Mouse (Mus musculus): ENCODE results near the gene Atg4d. TPM values are rescaled to one million over a fixed set of nuclear protein-coding genes. Genes with fewer than 3 reads are reported as not detected.

The Atg4d gene
- 21.4 and 22.7 TPM in 2 replicates for polyA plus RNA-seq (2012)

DNA sequence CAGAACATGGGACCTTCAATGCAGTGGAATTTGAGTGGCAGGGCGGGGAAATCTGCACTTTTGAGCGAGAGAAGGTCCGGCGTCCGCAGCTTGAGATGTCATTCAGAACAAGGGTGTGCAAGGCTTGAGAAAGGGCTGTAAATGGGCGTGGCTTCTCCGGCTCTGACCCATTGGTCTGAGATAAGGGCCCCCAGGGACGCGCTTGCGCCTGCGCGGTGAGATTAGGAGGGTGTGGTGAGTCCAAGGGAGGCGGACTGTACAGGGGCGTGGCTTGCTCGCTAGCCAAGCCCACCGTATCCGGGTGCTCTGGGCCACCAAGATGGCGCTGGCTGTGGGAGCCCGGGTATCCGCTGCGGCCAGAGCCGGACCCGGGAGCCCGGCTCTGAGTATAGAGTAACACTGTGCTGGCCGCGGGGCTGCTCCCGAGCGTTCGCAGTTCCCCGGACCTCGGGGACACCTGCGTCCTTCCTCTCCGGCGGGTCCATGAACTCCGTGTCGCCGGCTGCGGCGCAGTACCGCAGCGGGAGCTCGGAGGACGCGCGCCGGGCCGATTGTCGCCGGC, at the start of gene Atg4d:
Atg4d (plus strand) TSS at position 294 of the 562 bp plus-strand sequence.

DNA sequence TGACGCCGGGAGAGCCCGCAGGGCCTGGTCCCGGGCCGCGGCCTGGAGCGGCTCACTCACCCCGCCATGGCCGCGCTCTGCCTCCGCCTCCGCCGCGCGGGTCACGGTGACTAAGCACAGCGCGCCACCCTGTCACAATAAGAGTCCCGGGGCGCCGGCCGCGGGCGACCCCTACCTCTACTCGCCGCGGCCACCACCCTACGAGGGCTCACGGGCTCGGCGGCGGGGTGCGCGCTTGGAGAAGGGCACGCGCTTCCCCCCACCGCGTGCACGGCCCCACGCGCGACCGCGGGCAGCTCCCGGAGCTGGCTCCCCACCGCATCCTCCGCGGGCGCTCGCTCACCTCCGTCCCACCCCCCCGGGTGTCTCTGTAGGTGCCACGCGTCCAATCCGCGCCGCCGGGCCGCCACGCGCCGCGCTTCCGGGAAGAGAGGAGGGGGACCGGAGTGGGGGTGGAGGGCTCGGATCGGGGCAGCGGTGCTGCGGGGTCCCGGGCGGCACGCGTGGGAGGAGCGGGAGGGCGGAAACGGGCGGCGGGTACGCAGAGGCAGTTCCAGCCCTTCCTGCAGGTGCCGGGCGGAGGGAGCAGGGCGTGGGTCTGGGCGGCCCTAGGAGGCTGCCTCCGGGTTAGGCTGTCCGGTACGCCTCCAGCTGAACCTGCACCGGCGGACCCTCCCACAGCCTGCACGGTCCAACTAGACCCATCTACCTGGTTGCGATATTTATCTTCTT, 26.2 kb upstream of the Atg4d start, which contains the start of gene Keap1:
Keap1 (minus strand) TSS at position 629 of the 732 bp plus-strand sequence.

DNA sequence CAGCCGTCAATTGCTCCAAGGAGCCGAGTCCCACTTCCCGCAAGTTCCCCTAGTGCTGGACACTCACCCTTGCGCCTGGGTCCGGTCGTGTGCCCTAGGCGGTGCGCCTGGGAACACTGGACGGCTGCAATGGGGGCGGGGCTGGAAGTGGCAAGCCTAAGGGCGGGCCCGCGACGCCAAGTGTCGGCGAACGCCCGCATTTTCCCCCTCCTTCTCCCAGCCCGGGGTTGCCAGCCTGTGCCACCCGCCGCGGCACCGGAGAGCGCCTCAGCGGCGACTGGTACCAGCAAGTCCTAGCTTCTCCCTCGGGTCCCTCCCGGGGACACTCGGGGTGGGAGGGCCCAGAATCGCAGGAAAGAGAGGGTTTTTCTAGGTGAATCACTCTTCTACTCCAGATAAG, 16.8 kb upstream of the Atg4d start, which contains the start of gene S1pr5:
S1pr5 (minus strand) TSS at position 118 of the 400 bp plus-strand sequence.

DNA sequence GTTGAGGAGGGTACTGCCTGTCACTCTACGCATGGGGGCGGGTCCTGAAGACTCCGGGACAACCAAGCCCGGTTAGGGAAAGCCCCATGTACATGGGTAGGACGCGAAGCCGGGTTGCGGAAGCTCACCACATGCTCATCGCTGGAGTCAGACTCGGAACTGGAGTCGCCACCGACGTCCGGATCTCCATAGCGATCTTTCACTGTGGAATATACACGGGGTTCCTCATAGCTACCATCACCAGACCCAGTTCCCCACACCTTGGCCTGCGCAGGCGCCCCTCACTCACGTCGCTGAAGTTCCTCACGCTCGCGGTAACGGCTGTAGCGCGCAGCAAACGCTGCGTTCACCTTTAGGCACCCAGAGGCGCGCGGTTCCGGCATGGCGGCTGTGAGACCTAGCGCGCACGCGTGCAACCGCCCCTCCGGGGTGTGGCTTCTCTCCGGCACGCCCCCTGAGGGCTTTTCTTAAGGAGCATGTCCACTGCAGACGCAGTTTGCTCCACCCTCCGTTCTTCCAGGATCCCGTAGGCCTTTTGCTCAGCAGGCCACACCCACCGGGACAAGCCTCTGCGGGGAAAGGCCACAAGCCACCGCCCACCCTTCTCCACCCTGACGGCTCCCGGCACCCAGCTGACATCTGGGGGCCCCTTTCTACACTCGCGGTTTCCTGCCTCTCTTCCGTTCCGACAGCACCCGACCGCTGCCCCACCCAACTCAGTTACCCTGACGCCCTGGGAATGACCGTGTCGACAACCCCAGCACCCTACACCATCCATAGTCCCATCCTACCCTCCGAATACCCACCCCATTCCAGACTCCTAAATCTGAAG, 22.7 kb downstream of the Atg4d start, which contains the start of gene Kri1:
Kri1 (minus strand) TSS at position 399 of the 832 bp plus-strand sequence.

DNA sequence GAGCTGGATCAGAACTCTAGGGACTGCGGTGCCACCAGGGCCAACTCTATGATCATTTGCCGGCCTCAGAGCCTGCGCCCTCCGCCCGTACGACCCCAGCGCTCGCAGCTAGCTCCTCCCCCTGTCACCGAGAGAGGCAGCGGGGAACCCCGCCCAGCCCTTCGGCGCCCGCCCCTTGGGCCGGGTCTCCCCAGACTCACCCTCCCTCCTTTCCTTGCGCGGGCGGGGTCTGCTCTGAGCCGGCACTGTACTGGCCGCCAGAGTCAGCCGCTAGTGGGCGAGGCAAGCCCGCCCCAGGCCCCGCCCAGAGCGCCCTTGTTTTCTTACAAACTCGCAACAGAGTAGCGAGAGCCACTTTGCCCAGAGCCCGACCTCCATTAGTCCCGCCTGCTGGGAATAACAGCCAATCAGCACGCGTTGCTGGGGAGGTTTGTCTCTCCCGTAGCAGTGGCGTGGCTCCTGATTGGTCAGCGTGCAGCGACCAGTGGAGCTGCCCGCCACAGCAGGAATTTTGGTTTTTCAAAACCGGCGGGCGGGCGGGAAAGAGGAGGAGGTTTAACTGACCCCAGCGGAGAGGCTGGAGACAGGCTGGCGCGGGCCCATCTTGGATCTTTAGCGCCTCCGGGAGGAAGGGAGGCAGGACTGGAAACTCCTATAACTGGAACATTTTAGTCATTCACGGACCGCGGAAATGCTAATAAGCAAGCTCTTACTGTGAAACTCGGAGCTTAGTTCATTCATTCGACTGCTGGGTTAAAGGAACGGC, 26.1 kb downstream of the Atg4d start, which contains the start of gene Cdkn2d:
Cdkn2d (minus strand) TSS at position 386 of the 766 bp plus-strand sequence.

DNA sequence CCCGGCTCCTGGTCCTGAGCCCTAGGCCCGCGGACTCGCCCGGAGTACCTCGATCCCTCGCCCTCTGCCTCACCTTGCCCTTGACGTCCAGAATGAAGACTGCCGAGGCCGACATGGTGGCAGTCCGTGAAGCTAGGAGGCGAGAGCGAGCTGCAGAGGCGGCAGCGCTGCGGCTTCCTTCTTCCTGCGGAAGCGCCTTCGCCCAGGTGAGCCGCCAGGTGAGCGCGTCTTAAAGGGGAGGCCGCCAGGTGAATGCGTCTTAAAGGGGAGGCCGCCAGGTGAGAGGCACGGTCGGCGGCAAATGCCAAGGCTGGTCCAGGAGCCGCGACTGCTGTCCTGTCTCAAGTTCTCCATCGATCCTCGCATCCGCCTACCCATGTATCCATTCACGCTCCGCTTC, 47.0 kb downstream of the Atg4d start, which contains the start of gene Ap1m2:
Ap1m2 (minus strand) TSS at position 204 of the 400 bp plus-strand sequence.

DNA sequence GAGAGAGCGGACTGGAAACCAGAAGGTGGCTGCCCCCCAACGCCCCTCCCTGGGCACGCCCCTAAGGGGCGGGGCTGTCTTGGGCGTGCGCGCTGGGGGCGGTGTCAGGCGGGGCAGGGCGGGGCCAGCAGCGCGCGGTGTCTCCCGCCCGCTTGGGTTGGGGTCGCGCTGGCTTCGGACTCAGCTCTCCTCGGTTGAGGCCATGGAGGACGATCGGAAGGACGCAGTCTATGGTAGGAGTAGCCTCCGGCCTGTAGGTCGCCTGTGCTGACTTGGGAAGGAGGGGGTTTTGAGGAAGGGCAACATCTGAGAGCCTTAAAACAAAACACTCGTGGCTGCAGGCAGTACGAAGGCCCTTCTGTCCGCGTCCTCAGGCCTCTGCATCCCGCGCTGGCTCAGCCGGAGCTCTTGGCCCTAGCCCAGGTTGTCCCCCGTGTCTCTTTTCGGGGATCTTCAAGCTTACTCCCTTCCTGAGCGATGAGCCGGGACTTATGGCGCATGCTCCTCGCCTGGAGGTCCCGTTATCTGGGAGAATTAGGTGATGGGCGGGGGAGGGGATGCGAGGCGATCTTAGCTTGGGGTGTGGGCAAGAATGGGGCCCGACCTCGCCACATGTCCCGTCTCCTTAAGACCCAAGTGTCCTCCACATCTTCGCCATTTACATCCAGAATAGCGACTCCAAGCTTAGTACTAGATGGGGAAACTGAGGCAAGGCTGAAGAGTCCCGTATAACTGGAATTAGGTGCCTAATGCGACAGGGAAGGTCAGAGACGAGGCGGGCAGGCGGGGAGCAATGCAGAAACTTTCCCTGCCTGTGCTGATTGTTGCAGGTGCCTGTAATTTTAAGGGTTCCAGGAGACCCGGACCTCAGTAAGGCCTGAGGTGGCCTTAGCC, 55.8 kb downstream of the Atg4d start, which contains the start of gene Slc44a2:
Slc44a2 (plus strand) TSS at position 80 of the 894 bp plus-strand sequence.

Other genes starting within 250 kb of the Atg4d start
- gene Icam1, start 249.3 kb upstream of the Atg4d start, polyA plus RNA-seq (2012), result 23.4 and 36.2 TPM in 2 replicates
- 21.8 and 32.7 TPM in 2 replicates for gene Icam4, start 235.9 kb upstream of the Atg4d start, polyA plus RNA-seq (2012)
- 0.32 and 0.57 TPM in 2 replicates for gene Icam5, start 233.2 kb upstream of the Atg4d start, polyA plus RNA-seq (2012)
- 3.1 and 7.5 TPM in 2 replicates for gene Zglp1, start 198.2 kb upstream of the Atg4d start, polyA plus RNA-seq (2012)
- gene Gm49373, start 192.2 kb upstream of the Atg4d start, polyA plus RNA-seq (2012), result 1.6 and 2.0 TPM in 2 replicates
- 26.8 and 32.5 TPM in 2 replicates for gene Fdx1l, start 191.7 kb upstream of the Atg4d start, polyA plus RNA-seq (2012)
- 283 and 327 TPM in 2 replicates for gene Gm38431, start 173.3 kb upstream of the Atg4d start, polyA plus RNA-seq (2012)
- gene Raver1, start 173.3 kb upstream of the Atg4d start, polyA plus RNA-seq (2012), result 94.4 and 110 TPM in 2 replicates
- 36.6 and 36.8 TPM in 2 replicates for gene Tyk2, start 134.1 kb upstream of the Atg4d start, polyA plus RNA-seq (2012)
- gene Cdc37, start 115.3 kb upstream of the Atg4d start, polyA plus RNA-seq (2012), result 317 and 381 TPM in 2 replicates
- 15.4 and 17.1 TPM in 2 replicates for gene Pde4a, start 99.6 kb upstream of the Atg4d start, polyA plus RNA-seq (2012)
- gene Keap1, start 25.9 kb upstream of the Atg4d start, polyA plus RNA-seq (2012), result 66.5 and 66.9 TPM in 2 replicates
- 0.24 and 0.41 TPM in 2 replicates for gene S1pr5, start 16.9 kb upstream of the Atg4d start, polyA plus RNA-seq (2012)
- gene Kri1, start 22.7 kb downstream of the Atg4d start, polyA plus RNA-seq (2012), result 58.2 and 90.2 TPM in 2 replicates
- 45.6 and 52.9 TPM in 2 replicates for gene Cdkn2d, start 26.1 kb downstream of the Atg4d start, polyA plus RNA-seq (2012)
- gene Ap1m2, start 47.0 kb downstream of the Atg4d start, polyA plus RNA-seq (2012), result 0.10 and 0.13 TPM in 2 replicates
- gene Slc44a2, start 55.4 kb downstream of the Atg4d start, polyA plus RNA-seq (2012), result 121 and 136 TPM in 2 replicates
- gene Ilf3, start 102.6 kb downstream of the Atg4d start, polyA plus RNA-seq (2012), result 145 and 195 TPM in 2 replicates
- gene Qtrt1, start 146.5 kb downstream of the Atg4d start, polyA plus RNA-seq (2012), result 51.4 and 64.1 TPM in 2 replicates
- 450 and 507 TPM in 2 replicates for gene Dnm2, start 159.6 kb downstream of the Atg4d start, polyA plus RNA-seq (2012)
- gene Tmed1, start 245.0 kb downstream of the Atg4d start, polyA plus RNA-seq (2012), result 10.9 and 14.0 TPM in 2 replicates